Mouse (Mus musculus) heart, embryonic 12.5 days (tissue): ENCODE data around the gene Olfr1461. TPM values are rescaled to one million over a fixed set of nuclear protein-coding genes. Genes with fewer than 3 reads are reported as not detected.

Experiments
- ATAC-seq: fragments of 200-750 bp; cut with Nextera tagmentation; 2 replicates; pipeline ENCODE4 v1.8.0; 2017; ENCODE audit warnings: moderate TSS enrichment, moderate library complexity; ENCODE audit not compliant: insufficient number of reproducible peaks, low FRiP score
- H3K27ac ChIP-seq: fragments of 300-500 bp; sonication (generic); 2 replicates; pipeline ENCODE4 v1.5.1; 2016; ENCODE audit warnings: mild to moderate bottlenecking, moderate library complexity; ENCODE audit not compliant: poor library complexity, severe bottlenecking
- H3K27me3 ChIP-seq: fragments of 300-500 bp; sonication (generic); replicated peaks from 2 replicates; pipeline ENCODE4 v1.6.1; 2016; ENCODE audit warnings: mild to moderate bottlenecking, moderate library complexity
- H3K36me3 ChIP-seq: fragments of 300-500 bp; sonication (generic); 2 replicates; pipeline ENCODE4 v1.6.1; 2016; ENCODE audit warnings: mild to moderate bottlenecking, moderate library complexity
- H3K4me1 ChIP-seq: fragments of 300-500 bp; sonication (generic); replicated peaks from 2 replicates; pipeline ENCODE4 v1.6.1; 2016; ENCODE audit warnings: mild to moderate bottlenecking
- H3K4me2 ChIP-seq: fragments of 300-500 bp; sonication (generic); 2 replicates; pipeline ENCODE4 v1.6.1; 2016; ENCODE audit warnings: mild to moderate bottlenecking, moderate library complexity
- H3K4me3 ChIP-seq: fragments of 300-500 bp; sonication (generic); 2 replicates; pipeline ENCODE4 v1.5.1; 2016; ENCODE audit warnings: mild to moderate bottlenecking
- H3K9ac ChIP-seq: fragments of 300-500 bp; sonication (generic); 2 replicates; pipeline ENCODE4 v1.6.1; 2016; ENCODE audit warnings: mild to moderate bottlenecking, moderate library complexity
- H3K9me3 ChIP-seq: fragments of 300-500 bp; sonication (generic); replicated peaks from 2 replicates; pipeline ENCODE4 v1.6.1; 2016; ENCODE audit warnings: mild to moderate bottlenecking, moderate library complexity
- WGBS: fragments of 180-500 bp; shearing (Covaris S2); methylation state at CpG from one replicate; pipeline ENCODE4 v1.1.7; 2016; 5-methylcytosine and 5-hydroxymethylcytosine counted together
- polyA plus RNA-seq: library from polyadenylated mRNA; unstranded; fragments of >200 nt; fragmentation: Nextera tagmentation; extraction: Ambion mirVana; gene quantifications from 2 replicates; pipeline ENCODE4 v1.2.1, GENCODE M21; 2016

Gene Olfr1461
- polyA plus RNA-seq, result not detected in 2 replicates

DNA sequence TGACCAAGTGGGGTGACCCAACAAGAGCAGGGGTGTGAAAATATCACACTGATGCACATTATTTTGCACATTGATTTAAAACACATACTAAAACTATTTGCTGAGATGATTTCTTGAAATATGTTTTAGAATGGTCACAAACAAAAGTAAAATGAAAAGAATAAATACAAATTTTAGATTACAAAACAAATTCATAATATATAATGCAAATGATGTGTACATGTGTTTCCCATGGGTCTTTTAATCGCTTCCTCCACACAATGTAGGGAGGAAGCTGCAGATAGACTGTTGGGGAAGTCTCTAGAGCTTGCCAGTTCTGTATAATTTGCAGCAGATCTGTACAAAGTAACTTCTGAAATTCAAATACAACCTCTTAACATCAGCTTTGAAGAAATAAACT, at the start of gene Olfr1461:
Gene Olfr1461, plus strand, starts transcription at position 301 of the 400 bp plus-strand sequence.
- H3K4me3 ChIP-seq, result no peak within 1 kb of the TSS
- no peaks in the 10 kb centered on the region for H3K36me3 ChIP-seq
- H3K27ac ChIP-seq, result no peak within 1 kb of the TSS
- no peak within 1 kb of the TSS for H3K4me2 ChIP-seq
- no peaks in the 10 kb centered on the region for H3K4me1 ChIP-seq
- H3K27me3 ChIP-seq, result no peaks in the 10 kb centered on the region
- ATAC-seq, result no peak
- H3K9me3 ChIP-seq, result 0 out of 2 replicates have a peak, but pooled peaks cover 4% of the 10 kb centered on the region
- 50% methylated on average over 1 of the region's 1 CpGs for WGBS
- no peak within 1 kb of the TSS for H3K9ac ChIP-seq

DNA sequence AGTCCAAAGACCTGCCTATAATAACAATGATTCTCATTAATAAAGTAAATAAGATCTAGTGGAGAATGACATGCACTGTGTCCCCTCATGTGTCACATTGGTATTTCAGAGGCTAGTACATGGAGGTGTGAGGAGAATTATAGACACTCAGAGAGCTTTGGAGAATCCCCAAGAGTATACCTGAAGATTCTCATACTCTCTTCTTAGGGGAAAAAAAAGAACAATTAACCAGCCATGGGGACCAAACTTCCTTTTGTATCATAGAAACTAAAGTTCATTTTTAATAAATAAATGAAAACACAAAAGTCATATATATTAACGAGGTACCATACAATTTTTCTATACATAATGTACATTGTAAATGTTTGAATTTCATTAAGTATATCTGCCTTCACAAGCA, 13.4 kb upstream of the Olfr1461 start, which contains the start of gene Olfr1459:
Gene Olfr1459, minus strand, starts transcription at position 101 of the 400 bp plus-strand sequence.
- Histone ChIP-seq H3K4me1 (no peaks in the 10 kb centered on the region), H3K4me2 (no peak within 1 kb of the TSS), H3K9ac (no peak within 1 kb of the TSS), H3K4me3 (no peak within 1 kb of the TSS), H3K27ac (no peak within 1 kb of the TSS), H3K36me3 (no peaks in the 10 kb centered on the region), H3K9me3 (peaks cover 18% of the 10 kb centered on the region), H3K27me3 (no peaks in the 10 kb centered on the region)
- 57% methylated on average over 1 of the region's 1 CpGs for WGBS
- ATAC-seq, result no peak

DNA sequence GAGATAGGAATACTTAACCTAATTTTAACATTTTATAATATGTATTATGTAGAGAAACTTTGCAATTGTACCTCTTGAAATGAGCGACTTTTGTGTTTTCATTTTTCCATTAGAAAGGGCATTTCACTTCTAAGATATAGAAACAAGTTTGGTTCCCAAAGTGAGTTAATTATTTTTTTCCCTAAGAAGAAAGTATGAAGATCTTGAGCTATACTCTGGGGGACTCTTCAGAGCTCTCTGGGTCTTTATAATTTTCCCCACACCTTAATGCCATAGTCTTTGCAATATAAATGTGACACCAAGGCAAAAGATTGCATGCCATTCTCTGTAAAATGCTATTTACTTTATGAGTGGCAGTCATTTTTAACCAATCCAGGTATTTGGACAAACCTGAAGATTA, 22.6 kb downstream of the Olfr1461 start, which contains the start of gene Olfr1462:
Gene Olfr1462, plus strand, starts transcription at position 301 of the 400 bp plus-strand sequence.
- no peak for ATAC-seq
- Histone ChIP-seq H3K4me1 (no peaks in the 10 kb centered on the region), H3K36me3 (no peaks in the 10 kb centered on the region), H3K9ac (no peak within 1 kb of the TSS), H3K4me3 (no peak within 1 kb of the TSS), H3K9me3 (peaks cover 20% of the 10 kb centered on the region), H3K27me3 (no peaks in the 10 kb centered on the region), H3K27ac (no peak within 1 kb of the TSS), H3K4me2 (no peak within 1 kb of the TSS)
- WGBS, result 80% methylated on average over 1 of the region's 1 CpGs

Other genes with a start within 250 kb of the Olfr1461 start
- not detected in 2 replicates for gene Olfr1448, start 238.6 kb upstream of the Olfr1461 start, polyA plus RNA-seq
- gene Olfr1449, start 232.2 kb upstream of the Olfr1461 start, polyA plus RNA-seq, result not detected in 2 replicates
- not detected in 2 replicates for gene Olfr1450, start 212.7 kb upstream of the Olfr1461 start, polyA plus RNA-seq
- gene Olfr1451, start 168.0 kb upstream of the Olfr1461 start, polyA plus RNA-seq, result not detected in 2 replicates
- not detected in 2 replicates for gene Olfr1453, start 134.7 kb upstream of the Olfr1461 start, polyA plus RNA-seq
- not detected in 2 replicates for gene Olfr1454, start 102.4 kb upstream of the Olfr1461 start, polyA plus RNA-seq
- not detected in 2 replicates for gene Olfr1457, start 65.1 kb upstream of the Olfr1461 start, polyA plus RNA-seq
- not detected in 2 replicates for gene Olfr1458, start 56.2 kb upstream of the Olfr1461 start, polyA plus RNA-seq
- not detected in 2 replicates for gene Olfr1459, start 13.5 kb upstream of the Olfr1461 start, polyA plus RNA-seq
- gene Olfr1462, start 22.7 kb downstream of the Olfr1461 start, polyA plus RNA-seq, result not detected in 2 replicates
- gene Olfr1463, start 68.3 kb downstream of the Olfr1461 start, polyA plus RNA-seq, result not detected in 2 replicates
- not detected in 2 replicates for gene Olfr1465, start 152.5 kb downstream of the Olfr1461 start, polyA plus RNA-seq
- not detected in 2 replicates for gene Olfr1466, start 175.9 kb downstream of the Olfr1461 start, polyA plus RNA-seq
- gene Olfr1467, start 199.2 kb downstream of the Olfr1461 start, polyA plus RNA-seq, result not detected in 2 replicates
- not detected in 2 replicates for gene Olfr1469, start 244.8 kb downstream of the Olfr1461 start, polyA plus RNA-seq